Mouse (Mus musculus): Measurements from ENCODE around the gene Nsmce1.
A peak's percentile ranks its signal among the peaks of the same experiment; 100 is the strongest.

Nsmce1 gene

GRCm38 (mm10) chr7:125490947-125491735 is at the start of gene Nsmce1:
TSS of gene Nsmce1 (minus strand) at chr7:125491596.
- peak; percentile 95 to 96 for DNase-seq

GRCm38 (mm10) chr7:125541026-125541425 is 49.6 kb upstream of the Nsmce1 start:
- DNase-seq = no peak

GRCm38 (mm10) chr7:125539351-125539750 is 48.0 kb upstream of the Nsmce1 start:
- DNase-seq = no peak

DNA sequence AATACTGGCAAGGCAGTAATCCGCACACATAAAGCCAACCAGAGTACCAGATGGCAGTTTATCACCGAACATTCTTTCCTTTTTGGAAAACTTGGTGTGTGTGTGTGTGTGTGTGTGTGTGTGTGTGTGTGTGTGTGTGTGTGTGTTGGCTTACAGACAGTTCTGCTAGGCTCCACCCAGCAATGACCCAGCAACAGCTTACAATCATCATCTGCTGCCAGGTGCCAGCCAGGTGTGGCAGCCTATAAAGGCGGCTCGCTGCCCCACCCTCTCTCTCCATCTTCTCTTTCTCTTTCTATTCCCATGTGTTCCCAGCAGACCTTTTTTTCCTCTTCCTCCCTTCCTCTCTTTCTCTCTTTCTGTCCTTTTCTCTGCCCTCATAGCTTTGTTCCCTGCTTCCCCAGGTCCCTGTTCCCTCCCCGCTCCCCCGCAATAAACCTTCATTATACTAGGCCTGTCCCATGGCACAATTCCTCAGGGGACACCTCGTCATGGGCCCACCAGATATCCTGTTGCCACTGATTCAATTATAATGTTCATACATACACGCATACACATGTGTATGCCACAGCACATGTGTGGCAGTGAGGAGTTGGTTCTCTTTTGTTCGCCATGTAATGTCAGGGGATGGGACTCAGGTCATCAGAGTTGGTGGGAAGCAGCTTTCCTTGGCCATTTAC is 36.6 kb upstream of the Nsmce1 start:
- DNase-seq = no peak

GRCm38 (mm10) chr7:125527186-125527585 is 35.8 kb upstream of the Nsmce1 start:
- DNase-seq = no peak

- DNase-seq = no peak
Measured at GRCm38 (mm10) chr7:125523051-125523450, 31.7 kb upstream of the Nsmce1 start.

DNA sequence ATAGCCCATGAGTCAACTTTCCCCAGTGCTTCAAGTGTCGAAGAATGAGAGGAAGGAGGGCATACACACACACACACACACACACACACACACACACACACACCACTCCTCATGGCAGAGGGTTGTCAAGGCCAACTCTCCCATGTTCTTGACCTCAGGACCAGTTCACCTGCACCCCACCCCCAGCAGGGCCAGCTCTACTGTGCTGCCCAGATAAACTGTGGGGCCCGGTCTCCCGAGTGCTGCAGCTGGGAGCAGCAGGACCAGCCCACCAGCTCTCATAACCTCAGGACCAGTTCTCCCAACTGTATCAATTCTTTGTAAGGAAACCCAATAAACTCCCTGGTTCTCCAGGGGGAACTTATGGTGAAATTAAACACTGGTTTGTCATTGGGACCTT is 28.3 kb upstream of the Nsmce1 start:
- DNase-seq = no peak

DNA sequence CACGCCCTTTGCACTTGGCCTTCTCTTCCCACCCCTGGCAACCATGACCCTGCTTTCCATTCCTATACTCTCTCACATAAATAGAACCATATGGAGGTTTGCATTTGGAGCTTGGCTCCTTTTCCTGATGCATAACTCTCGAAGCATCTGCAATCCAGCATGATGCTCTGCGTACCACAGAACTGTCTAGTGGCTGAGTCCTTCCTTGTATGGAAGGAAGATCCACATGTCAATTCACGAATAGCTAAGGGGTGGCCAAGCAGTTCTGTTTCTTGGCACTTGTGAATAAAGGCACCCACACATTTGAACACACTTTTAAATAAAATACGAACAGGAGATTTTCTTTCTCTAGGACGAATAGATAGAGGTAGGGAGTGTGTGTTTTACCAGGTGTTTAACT is 26.1 kb upstream of the Nsmce1 start:
- DNase-seq = no peak

DNA sequence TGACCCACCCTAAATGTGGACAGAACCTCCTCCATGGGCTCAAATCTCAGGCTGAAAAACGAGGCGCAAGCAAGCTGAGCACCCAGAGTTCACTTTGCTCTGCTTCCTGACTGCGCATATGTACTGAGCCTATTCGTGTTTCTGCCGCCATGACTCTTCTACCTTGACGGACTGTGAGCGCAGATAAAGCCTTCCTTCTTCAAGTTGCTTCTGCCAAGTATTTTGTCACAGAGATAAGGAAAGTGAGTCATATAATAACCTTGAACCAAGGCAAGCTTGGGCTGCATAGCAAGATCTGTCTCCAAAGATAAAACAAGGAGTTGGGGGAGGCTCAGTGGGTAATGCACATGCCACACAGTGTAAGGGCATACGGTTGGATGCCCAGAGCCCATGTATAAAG is 25.3 kb upstream of the Nsmce1 start:
- DNase-seq = no peak

GRCm38 (mm10) chr7:125515081-125515853 is 23.9 kb upstream of the Nsmce1 start:
- DNase-seq = no peak

- DNase-seq = no peak
Measured at GRCm38 (mm10) chr7:125511852-125512251, 20.5 kb upstream of the Nsmce1 start.

GRCm38 (mm10) chr7:125511432-125511831 is 20.0 kb upstream of the Nsmce1 start:
- DNase-seq = no peak

- DNase-seq = no peak
Measured at GRCm38 (mm10) chr7:125507279-125507678, 15.9 kb upstream of the Nsmce1 start.

GRCm38 (mm10) chr7:125505568-125505967 is 14.2 kb upstream of the Nsmce1 start:
- no peak for DNase-seq

- no peak for DNase-seq
Measured at GRCm38 (mm10) chr7:125504618-125505017, 13.2 kb upstream of the Nsmce1 start.

- no peak for DNase-seq
Measured at GRCm38 (mm10) chr7:125503374-125504092, 12.1 kb upstream of the Nsmce1 start.

GRCm38 (mm10) chr7:125500879-125501278 is 9.5 kb upstream of the Nsmce1 start:
- DNase-seq = no peak

- DNase-seq = no peak
Measured at GRCm38 (mm10) chr7:125499927-125500868, 8.8 kb upstream of the Nsmce1 start.

GRCm38 (mm10) chr7:125495864-125496440 is 4.6 kb upstream of the Nsmce1 start:
- DNase-seq = no peak

- no peak for DNase-seq
Measured at GRCm38 (mm10) chr7:125492551-125492950, 1.2 kb upstream of the Nsmce1 start.

GRCm38 (mm10) chr7:125491760-125492159 is 364 bp upstream of the Nsmce1 start:
- DNase-seq = no peak
